Mouse (Mus musculus) Patski (cell line): ENCODE results near the gene Evi5l. TPM values are rescaled to one million over a fixed set of nuclear protein-coding genes. Genes with fewer than 3 reads are reported as not detected.

Experiments
- ATAC-seq: fragments of 100-300 bp; one replicate; pipeline ENCODE4 v1.8.0; 2021
- CTCF ChIA-PET: fragments of 350-600 bp; sonication (Branson Sonifier 250); formaldehyde crosslinking; loops from one replicate; lab custom pipeline; 2022; ENCODE audit warnings: inconsistent platforms; lab: Charles Lee
- POLR2A ChIA-PET: fragments of 350-600 bp; sonication (Branson Sonifier 250); formaldehyde crosslinking; loops from one replicate; lab custom pipeline; 2022; ENCODE audit warnings: antibody characterized with exemption, inconsistent platforms; lab: Charles Lee
- DNase-seq: peaks from one replicate; pipeline ENCODE4 v3.0.0-alpha.2; 2011; ENCODE audit warnings: low read depth, low spot score
- H3K27me3 ChIP-seq: fragments of 371-371 bp; one replicate; pipeline ENCODE4 v1.5.1; 2021
- CTCF ChIP-seq: fragments of 100-300 bp; IDR thresholded peaks from one replicate; pipeline ENCODE4 v1.5.1; 2021
- in situ Hi-C: fragments of 300-500 bp; cut with MboI; formaldehyde crosslinking; loops from 3 replicates; pipeline ENCODE4 v1.11.1; 2018; ENCODE audit warnings: low pct_unique_long_range_greater_than_20kb, mixed read lengths
- polyA plus RNA-seq: library from polyadenylated mRNA; unstranded; gene quantifications from one replicate; pipeline ENCODE4 v1.2.3, GENCODE M21; 2021

Gene Evi5l
- polyA plus RNA-seq, 1 experiment from 2014 or later = 27.6 TPM

- ATAC-seq = no peak
- POLR2A ChIA-PET = no interaction called here
- in situ Hi-C loops = no loop called here
- H3K27me3 ChIP-seq = no peaks in the 10 kb centered on the region
- CTCF ChIA-PET = interaction anchor here (0.6 kb wide), 1 partner anchor 23 kb away, joined by 3 read pairs; no protein-coding TSS in a partner anchor
- no peak for DNase-seq
- TF ChIP-seq CTCF = no peak
These were observed 1.6 kb downstream of the Evi5l start for GRCm38 (mm10) chr8:4167918-4168317.

DNA sequence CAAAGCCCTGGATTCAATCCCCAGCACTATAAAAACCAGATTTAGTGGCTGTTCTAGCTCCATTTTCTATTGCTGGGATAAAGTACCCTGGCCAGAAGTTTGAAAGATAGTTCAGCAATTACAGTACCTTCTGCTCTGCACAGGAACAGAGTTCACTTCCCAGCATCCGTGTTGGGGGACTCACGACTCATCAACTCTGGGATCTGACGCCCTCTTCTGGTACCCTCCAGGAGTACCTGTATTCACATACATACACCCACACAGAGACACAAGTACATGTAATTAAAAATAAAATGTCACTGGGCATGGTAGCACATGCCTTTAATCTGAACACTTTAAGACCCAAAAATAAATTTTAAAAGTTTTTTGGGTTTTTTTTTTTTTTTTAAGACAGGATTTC lies 6.1 kb downstream of the Evi5l start:
- no peak for TF ChIP-seq CTCF
- POLR2A ChIA-PET = no interaction called here
- no peaks in the 10 kb centered on the region for H3K27me3 ChIP-seq
- ATAC-seq (no peak), DNase-seq (no peak)
- CTCF ChIA-PET = no interaction called here
- in situ Hi-C loops = no loop called here

DNA sequence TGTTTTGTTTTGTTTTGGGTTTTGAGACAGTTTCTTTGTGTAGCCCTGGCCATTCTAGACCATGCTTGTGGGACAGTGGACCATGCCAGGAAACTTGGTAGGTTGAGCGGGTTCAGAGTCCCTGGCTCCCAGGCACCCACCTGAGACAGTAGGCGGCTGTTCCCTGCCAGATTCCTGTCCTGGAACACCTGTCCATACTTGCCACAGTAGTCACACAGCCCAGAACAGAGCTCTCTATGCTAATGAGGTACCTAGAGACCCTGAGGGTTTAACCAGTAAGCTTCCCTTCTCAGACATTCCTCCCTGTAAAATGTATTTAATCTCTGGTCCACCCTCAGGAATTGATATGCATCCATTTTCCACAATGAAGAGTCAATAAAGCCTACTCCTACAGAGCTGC lies 7.7 kb downstream of the Evi5l start:
- ATAC-seq (no peak), DNase-seq (no peak)
- in situ Hi-C loops = no loop called here
- CTCF ChIA-PET = no interaction called here
- no peaks in the 10 kb centered on the region for H3K27me3 ChIP-seq
- TF ChIP-seq CTCF = no peak
- POLR2A ChIA-PET = no interaction called here

GRCm38 (mm10) chr8:4183409-4183808 lies 17.0 kb downstream of the Evi5l start:
- DNase-seq (no peak), ATAC-seq (no peak)
- in situ Hi-C loops = no loop called here
- ChIA-PET CTCF (interaction anchor here (1.1 to 2.6 kb wide), 2 partner anchors 10 to 70 kb away, joined by 3 to 12 read pairs; no protein-coding TSS in a partner anchor), POLR2A (interaction anchor here (0.7 kb wide), 1 partner anchor 20 kb away, joined by 4 read pairs; no protein-coding TSS in a partner anchor)
- H3K27me3 ChIP-seq = no peaks in the 10 kb centered on the region
- no peak for TF ChIP-seq CTCF

GRCm38 (mm10) chr8:4186151-4186550 lies 19.8 kb downstream of the Evi5l start:
- in situ Hi-C loops = no loop called here
- H3K27me3 ChIP-seq = no peaks in the 10 kb centered on the region
- ChIA-PET CTCF (no interaction called here), POLR2A (no interaction called here)
- ATAC-seq = no peak
- no peak for DNase-seq
- TF ChIP-seq CTCF = no peak

GRCm38 (mm10) chr8:4188605-4189004 lies 22.2 kb downstream of the Evi5l start:
- H3K27me3 ChIP-seq = no peaks in the 10 kb centered on the region
- no peak for TF ChIP-seq CTCF
- DNase-seq = no peak
- ChIA-PET POLR2A (no interaction called here), CTCF (interaction anchor here (1.1 kb wide), 1 partner anchor 184 kb away, joined by 4 read pairs; no protein-coding TSS in a partner anchor)
- in situ Hi-C loops = no loop called here
- ATAC-seq = no peak

- TF ChIP-seq CTCF = no peak
These were observed 22.8 kb downstream of the Evi5l start for GRCm38 (mm10) chr8:4189031-4189722.

DNA sequence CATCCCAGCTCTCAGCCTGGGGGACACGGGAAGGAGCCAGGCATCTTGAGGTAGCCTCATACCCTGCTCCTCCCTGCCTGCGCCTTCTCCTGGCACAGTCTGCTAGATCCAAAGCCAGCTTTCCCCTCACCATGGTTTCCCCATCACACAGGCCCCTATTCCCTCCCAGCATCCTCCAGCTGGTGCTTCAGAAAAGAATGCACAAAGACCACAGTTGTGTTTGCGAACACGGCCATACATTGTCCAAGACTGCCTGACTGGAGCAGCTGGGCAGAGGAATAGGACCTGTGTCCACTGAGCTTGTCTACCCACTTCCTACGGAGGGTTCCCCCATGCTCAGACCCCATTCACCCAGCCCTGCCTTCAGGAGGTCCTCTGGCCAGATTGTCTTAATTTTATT lies 25.9 kb downstream of the Evi5l start:
- ATAC-seq (no peak), DNase-seq (no peak)
- no peaks in the 10 kb centered on the region for H3K27me3 ChIP-seq
- in situ Hi-C loops = loop anchor here (10.0 kb wide), 1 partner anchor 182 kb away; no protein-coding TSS in a partner anchor
- CTCF ChIA-PET = interaction anchor here (0.9 to 3.0 kb wide), 7 partner anchors 8 to 65 kb away, joined by 3 to 12 read pairs (median 8); no protein-coding TSS in a partner anchor
- TF ChIP-seq CTCF = no peak
- POLR2A ChIA-PET = no interaction called here

More at GRCm38 (mm10) chr8:4189031-4189722, 22.8 kb downstream of the Evi5l start:
- H3K27me3 ChIP-seq = no peaks in the 10 kb centered on the region
- in situ Hi-C loops = no loop called here
- DNase-seq (no peak), ATAC-seq (no peak)
- CTCF ChIA-PET = interaction anchor here (1.6 kb wide), 1 partner anchor 20 kb away, joined by 4 read pairs; no protein-coding TSS in a partner anchor
- POLR2A ChIA-PET = no interaction called here

DNA sequence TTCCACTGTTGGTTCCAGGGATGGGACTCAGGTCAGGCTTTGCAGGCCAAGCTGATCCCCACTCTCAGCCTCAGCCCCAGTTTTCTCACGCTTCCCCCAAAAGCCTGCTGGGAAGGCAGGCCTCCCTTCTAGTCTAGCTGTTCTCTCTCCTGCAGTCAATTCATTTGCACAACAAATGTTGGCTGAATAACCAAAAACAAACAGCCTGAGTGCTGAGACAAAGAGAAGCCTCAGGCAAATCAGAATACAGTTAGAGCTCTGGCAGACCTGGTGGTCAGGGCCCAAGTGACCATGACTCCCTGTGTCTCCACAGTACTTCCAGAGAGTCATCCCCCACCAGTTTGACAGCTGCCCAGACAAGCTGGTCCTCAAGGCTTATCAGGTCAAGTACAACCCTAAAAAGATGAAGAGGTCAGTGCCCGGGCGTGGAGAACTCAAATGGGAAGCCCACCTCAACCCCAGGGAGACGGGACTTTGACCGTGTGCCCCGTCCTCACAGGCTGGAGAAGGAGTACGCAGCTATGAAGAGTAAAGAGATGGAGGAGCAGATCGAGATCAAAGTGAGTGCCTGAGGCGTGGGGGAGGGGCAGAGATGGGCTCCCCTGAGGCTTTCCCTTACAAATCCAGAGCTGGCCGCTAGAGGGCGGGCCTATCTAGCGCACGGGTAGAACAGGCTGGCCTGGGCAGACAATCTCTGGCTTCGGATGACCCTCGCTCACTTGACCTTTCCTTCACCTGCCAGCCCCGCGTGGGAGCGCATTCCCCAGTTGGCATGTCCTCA lies 26.6 kb downstream of the Evi5l start:
- H3K27me3 ChIP-seq = no peaks in the 10 kb centered on the region
- peak; percentile 98 for TF ChIP-seq CTCF
- POLR2A ChIA-PET = interaction anchor here (0.8 to 1.5 kb wide), 2 partner anchors 60 to 66 kb away, joined by 3 read pairs; partner anchors contain the start of genes Ctxn1 and Snapc2
- CTCF ChIA-PET = interaction anchor here (0.6 to 3.0 kb wide), 16 partner anchors 9 to 401 kb away, joined by 3 to 12 read pairs (median 4); partner anchors contain the start of gene Snapc2
- peak; percentile 94 for ATAC-seq
- DNase-seq = peak; percentile 7
- in situ Hi-C loops = loop anchor here (10.0 kb wide), 1 partner anchor 182 kb away; no protein-coding TSS in a partner anchor

DNA sequence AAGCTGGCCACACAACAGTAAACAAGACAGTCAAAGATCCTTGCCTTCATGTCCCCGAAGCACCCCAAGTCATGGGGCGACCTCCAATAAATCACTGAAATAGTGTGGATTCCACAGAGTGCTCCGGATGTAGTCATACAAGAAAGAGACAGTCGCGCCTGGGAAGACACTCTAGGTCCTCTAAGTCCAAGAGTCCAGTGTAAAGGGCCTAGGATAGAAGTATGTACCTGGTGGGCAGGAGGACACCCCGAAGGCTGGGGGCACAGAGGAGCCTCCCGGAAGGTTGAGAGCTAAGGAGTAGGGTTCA lies 27.2 kb downstream of the Evi5l start:
- ChIA-PET POLR2A (interaction anchor here (0.8 to 1.5 kb wide), 2 partner anchors 59 to 65 kb away, joined by 3 read pairs; partner anchors contain the start of genes Ctxn1 and Snapc2), CTCF (interaction anchor here (0.6 to 3.0 kb wide), 14 partner anchors 9 to 73 kb away, joined by 3 to 12 read pairs (median 5); partner anchors contain the start of gene Snapc2)
- H3K27me3 ChIP-seq = no peaks in the 10 kb centered on the region
- in situ Hi-C loops = loop anchor here (10.0 kb wide), 1 partner anchor 181 kb away; no protein-coding TSS in a partner anchor
- ATAC-seq (peak; percentile 53), DNase-seq (no peak)
- TF ChIP-seq CTCF = no peak
